Mouse (Mus musculus) liver, embryonic 14.5 days (tissue): Measurements from ENCODE around the gene Gramd1b.

Experiments
- CTCF ChIP-seq: IDR thresholded peaks from 2 replicates; pipeline ENCODE4 v1.5.1; 2016; ENCODE audit warnings: antibody characterized with exemption, low read depth, control low read depth
- EP300 ChIP-seq: IDR thresholded peaks from 2 replicates; pipeline ENCODE4 v1.6.1; 2016; ENCODE audit warnings: antibody characterized with exemption, low read depth

- TF ChIP-seq CTCF (no peak), EP300 (no peak)
Measured at GRCm38 (mm10) chr9:40269880-40270279, 261.3 kb downstream of the Gramd1b start.
